Mouse (Mus musculus) layer of hippocampus, postnatal 10 days (tissue): ENCODE data around the gene Tox2. TPM values are rescaled to one million over a fixed set of nuclear protein-coding genes. Genes with fewer than 3 reads are reported as not detected.

Source experiments
- DNase-seq, 2 experiments: peaks; one replicate each; pipeline ENCODE4 v3.0.0; 2021; ENCODE audit warnings: low spot score in 2 of 2
- total RNA-seq, 2 experiments: library from RNA; stranded (reverse); gene quantifications; 2 replicates each; pipeline ENCODE4 v1.2.3; 2021

The Tox2 gene
- total RNA-seq, 2 experiments from 2014 or later, result 24.3 to 24.4 TPM

DNA sequence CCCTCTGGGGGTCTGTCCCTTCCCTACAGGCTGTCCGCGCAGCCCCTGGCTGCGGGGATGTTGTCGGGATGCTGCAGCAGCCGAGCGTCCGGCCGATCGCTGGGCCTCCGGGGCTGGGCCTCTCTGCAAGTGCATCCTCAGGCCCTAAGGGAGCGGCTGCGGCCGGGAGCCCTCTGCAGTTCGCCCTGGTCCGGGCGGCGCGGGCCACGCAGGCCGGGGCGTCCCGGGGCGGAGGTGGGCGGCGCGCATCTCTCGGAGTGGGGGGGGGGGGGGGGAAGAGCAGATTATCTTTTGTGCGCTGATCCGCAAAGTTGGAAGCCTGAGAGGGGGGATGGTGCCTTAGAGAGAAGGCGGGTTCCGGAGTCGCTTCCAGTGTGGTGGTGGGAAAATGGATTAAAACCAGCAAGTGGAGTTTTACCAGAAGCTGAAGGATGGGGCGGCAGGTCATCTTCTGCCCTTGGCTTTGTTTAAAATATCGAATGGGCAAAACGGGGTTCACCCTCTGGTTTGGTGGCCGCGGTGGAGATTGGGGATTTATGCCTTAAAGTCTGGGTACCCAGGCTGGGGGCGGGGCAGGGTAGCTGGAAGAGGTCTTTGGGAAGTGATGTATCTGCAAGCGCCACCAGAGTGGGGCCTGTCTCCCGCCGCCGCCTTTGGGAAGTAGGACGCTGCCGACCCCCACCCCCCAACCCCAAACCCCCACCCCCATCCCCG is 1.8 kb downstream of the Tox2 start:
- DNase-seq, result peak in 1 of 2 experiments; percentile 36

DNA sequence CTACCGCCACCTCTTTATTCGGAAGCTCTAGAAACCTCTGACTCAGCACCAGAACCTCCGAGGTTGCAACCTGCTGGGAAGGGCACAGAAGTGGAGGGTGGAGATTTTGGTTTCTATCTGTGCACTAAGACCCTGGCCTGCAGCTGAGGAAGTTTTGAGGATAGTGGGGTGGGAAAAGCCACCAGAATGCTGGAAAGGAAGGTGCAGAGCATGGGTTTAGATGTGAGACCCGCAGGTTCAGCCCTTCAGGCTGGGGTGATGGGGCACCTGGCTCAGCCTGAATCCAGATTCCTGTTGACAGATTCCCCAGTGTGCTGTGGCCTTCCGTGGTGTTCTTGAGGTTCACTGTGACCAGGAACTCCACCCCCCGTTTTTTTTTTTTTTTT is 2.3 kb downstream of the Tox2 start:
- no peak for DNase-seq

DNA sequence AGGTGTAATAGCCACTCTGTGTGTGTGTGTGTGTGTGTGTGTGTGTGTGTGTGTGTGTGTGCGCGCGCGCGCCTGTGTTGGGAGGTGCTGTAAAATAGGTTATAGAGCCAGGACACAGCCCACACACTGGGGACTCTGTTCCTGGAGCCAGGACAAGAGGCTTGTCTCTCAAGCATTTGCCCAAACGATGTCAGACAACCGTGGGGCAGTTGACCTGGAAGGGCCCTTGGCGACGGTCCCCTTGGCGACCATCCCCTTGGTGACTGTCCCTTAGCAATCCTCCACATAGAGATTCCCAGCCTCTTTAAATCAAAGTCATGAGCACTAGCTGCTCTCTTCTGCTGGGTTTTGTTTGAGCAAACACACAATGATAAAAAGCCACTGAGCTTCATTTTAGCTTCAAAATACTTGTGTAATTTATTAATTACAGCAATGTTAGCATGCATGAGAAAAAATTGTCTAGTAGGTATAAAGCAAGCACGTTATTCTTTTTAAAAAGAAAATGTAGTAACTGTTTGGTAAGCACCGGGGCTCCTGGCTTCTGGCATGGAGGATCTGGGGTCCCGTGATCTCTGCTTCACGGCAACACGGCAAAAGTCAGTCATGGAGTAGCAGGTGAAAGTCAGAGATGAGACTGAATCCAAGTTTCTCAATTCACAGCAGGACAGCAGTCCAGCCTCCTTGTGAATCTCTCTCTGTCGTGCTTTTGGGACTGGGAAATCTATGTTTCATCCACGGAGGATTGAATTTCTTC is 3.0 kb downstream of the Tox2 start:
- peak; percentile 49 to 64 for DNase-seq

DNA sequence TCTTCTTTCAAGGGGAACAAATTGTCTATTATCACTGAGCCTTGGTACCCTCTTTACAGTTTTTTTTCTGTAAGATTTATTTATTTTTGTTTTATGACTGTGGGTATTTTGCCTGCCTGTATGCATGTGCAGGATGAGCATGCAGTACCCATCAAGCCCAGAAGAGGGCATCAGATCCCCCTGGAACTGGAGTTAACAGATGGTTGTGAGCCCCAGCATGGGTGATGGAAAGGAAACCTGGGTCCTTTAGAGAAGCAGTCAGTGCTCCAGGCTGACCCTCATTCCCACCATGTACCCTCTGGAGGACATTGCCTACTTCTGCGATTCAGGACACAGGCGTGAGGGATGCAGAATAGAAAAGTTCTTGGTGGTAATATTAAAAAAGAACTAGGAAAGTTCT is 4.4 kb downstream of the Tox2 start:
- DNase-seq, result peak; percentile 41 to 54

DNA sequence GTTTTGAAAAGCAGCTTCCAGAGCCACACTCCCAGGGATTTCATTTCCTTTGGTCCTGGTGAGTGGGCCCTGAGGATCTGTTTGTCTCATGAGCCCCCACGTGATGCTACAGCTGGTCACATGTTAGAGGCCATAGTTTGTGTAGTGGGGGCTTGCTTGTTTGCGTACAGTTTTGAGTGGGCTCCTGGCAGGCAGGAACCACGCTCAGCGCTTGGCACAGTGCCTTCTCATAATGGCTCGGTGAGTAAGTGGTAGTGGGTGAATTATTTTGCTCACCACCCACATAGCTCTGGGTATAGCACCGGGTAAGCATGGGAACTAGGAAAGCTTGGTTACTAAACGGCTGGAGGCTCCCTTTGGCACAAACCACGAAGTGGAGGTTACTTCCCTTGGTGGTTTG is 6.2 kb downstream of the Tox2 start:
- no peak for DNase-seq

DNA sequence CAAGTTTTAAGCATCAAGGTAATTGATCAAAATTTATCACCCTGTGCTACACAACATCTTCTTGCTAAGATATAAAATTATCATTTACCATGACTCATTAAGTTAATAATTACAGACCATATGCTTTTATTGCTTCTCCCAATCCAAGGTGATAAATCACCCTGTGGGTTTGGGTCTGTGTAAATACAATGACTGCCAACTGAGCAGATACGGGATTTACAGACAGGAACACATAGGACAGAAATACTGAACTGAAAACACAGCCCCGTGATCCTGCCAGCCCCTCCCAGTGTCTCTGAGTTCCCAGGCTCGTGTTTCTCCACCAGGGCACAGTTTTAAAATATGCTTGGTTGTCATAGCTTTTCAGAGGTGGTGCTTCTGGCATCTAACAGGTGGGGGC is 10.2 kb downstream of the Tox2 start:
- no peak for DNase-seq

DNA sequence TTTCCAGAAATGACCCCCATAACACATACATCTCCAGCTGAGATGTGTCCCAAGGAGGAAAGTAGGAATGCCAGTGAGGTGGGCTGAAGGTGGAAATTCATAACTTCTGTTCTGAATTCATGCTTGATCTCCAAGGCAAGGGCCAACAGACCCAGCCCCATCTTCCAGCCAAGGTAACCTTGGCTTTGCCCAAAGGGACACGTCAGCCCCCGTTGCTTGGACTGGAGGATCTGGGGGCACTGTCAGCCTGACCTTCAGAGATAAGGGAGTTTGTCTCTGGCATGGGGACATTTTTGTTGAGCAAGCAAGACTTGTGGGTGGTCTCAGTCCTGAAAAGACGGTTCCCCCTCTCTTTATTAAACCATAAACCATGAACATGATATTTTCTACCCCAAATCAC is 15.2 kb downstream of the Tox2 start:
- no peak for DNase-seq

DNA sequence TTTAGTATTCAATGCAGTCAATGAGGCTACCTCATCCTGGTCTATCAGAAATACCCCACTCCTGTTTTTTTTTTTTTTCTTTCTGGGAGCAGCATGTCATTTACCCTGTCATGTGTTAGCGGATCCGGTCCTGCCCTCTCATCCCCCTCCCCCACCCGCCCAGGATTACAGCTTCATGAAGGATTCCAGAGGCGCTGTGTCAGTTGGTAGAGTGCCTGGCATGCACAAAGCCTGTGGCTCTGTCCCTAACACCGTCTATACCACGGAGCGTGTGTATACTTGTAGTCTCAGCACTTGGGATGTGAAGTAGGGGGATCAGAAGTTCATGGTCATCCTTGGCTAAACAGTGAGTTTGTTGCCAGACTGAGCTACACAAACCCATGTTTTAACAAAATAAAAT is 15.6 kb downstream of the Tox2 start:
- no peak for DNase-seq

DNA sequence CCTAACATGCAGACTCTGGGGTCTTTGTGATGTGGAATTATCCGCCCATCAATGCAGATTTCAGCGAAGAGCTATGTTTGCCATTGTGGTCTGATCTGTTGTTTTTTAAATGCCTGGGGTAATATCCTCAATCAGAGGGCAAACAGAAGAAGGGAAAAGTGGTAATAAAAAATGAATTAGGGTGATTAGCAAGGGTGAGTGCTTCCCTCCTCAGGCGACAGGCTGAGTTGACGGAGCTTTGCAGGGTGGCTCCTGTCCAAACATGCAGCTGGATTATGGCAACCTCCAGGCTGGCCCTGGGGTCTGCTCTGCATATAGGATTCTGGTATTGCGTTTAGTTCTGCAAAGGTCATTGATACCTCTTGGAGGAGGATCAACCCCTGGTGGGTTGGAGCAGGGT is 16.5 kb downstream of the Tox2 start:
- DNase-seq, result no peak

DNA sequence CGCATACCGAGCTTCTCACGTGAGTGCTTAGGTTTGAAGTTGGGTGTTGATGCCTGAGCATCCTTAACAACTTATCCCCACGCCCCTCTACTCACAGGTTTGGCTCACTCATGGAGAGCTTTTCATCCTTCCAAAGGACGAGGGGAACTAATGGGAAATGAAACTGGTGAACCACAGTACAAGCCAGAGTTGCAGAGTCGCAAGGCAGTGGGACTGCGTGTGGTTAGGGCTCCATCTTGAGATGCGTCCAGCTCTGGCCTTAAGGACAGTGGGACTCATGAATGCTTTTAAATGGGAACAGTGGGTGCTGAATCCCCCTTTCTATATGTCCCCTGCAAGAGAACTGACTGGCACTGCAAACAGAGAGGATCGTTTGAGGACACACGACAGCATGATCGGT is 17.8 kb downstream of the Tox2 start:
- DNase-seq, result no peak

DNA sequence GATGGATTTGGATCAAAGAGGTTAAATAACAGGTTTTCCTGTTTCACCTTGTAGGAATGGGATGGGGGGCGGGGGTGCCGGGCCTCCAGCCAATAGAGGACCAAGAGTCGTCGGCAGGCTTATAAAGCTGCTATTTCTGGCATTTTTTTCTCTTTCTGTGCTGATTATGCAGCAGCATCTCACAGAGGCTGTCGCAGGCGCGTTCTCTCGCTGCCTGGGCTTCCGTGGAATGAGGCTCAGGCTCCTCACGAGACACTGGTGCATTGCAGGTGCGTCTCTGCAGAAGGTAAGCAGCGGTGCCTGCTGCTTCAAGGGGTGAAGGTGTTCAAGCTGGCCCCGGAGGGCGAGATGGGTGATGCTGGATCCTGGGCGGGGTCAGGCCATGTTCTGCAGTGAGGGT is 22.4 kb downstream of the Tox2 start:
- DNase-seq, result no peak

DNA sequence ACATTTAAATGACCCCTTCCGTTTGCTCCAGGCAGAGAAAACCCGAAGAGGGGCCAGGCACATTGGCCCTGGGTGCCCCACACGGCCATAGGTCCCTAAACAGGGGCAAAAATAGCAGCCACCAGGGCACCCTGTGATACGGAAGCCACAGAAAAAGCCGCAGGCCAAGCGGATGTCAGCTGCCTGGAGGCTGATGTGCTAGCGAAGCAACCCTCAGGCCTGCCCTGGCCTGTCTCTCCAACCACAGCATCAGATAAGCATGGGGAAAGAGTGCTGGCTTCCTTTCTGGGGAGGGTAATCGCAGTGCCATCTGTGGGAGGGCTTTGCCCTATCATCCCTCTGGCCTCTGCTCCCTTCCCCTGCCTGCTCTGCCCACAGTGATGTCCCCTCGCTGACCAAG is 26.1 kb downstream of the Tox2 start:
- DNase-seq, result no peak

DNA sequence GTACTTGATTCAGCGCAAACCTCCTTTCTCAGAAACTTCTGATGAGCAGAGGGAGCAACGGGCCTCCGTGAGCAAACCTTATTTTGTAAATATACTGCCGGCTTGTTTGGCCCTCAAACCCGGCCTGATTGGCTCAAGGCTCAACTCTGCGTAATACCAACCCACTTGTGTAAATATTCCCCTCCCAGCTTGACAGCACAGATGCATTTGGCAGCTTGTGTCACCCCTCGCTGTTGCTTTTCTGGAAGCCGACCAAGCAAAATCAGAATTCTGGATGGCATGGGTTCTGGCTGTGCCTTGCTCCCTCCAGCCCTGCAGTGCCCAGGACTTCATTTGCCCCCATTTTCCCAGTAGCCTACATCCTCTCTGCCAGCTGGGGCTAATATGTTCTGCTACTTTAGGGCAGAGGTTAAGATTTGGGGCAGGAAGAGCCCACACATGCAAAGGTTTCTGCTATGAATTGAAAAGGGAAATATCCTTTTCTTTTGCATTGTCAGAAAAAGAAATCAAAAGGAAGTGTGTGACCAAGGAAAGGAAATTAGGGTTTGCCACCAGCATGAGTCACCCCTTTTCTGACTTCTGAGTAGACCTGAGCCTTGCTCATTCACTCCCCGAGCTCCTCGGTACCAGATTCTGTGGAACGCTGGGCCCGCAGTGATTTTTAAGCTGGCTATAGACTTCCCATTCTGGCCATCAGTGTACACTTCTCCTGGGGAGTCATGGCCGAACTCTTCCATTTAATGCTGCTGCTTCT is 29.0 kb downstream of the Tox2 start:
- DNase-seq, result peak; percentile 45 to 52

DNA sequence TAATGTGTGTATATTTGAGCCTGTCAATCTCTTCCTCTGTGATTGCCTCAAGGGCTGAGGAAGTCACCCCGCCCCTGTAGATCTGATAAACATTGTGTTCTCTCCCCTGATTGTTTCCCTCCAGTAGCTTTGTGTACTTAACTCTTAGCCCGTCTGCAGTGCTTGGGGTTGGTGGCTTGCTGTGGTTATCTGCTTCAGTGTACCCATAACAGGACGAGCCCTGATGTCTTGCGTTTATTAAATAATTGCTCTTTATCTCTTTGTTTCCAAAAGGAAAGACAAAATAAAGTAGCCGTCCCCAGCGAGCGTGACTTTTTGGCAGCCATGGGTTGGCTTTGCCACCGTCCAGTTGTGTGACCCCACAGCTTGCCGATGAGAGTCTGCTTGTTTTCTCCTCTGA is 30.7 kb downstream of the Tox2 start:
- DNase-seq, result no peak

DNA sequence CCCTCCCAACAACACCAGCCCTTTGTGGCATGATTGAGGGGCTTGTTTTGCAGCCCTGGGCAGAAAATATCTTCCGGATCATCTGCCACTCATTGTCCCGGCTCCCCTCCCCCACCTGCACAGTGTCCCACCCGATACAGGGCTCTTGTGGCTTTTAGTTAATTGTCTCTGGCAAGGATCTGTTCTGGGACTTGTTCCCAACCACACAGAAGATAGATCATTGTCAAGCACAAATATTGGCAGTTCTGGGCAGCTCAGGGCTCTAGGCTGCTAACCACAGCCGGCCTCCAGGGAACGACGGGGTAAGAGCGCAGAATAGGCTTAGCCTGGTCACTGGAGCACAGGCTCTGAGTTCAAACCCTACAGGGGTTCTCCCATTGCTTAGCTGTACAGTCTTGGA is 33.1 kb downstream of the Tox2 start:
- peak; percentile 64 to 68 for DNase-seq

DNA sequence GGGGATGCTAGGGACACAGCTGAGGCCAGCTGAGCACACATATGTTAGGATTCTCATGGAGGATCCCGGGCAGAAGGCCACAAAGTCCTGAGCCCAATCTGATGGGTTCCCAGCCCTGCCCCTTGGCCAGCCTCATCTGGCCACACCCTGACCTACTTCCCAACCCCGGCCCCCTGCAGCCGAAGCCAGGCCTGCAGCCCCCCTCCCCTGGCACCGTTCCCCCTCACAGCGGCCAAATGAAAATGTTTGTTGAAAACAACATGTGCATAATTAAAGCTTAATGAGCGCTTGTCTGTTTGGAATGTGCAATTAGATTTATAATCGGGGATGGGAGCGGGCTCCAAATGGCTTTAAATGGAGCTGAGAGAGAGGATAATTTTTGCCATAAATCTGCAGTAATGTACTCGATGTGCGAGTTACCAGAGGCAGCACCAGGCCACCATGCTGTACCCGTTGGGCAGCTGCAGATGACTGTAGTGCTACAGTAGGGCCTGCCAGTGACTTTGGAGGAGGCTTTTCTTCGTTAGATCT is 35.1 kb downstream of the Tox2 start:
- peak; percentile 64 to 73 for DNase-seq

DNA sequence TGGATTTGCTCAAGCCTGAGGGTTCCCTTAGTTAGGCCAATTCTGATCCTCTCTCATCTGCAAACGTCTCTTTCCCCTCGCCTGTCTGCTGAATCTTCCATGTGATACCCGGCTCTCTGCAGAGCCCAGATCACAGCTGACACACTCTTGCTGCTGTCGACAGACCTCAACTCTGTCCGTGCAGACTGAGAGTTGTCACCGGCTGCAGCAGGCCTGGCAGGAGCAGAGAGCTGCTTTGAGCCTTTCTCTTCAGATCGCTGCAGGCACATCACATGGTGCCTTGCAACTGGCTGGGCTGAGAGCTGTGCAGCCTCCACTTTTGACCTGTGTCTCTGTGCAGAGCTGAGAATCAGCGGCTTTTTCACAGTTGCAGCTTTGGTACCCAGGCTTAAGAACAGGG is 37.0 kb downstream of the Tox2 start:
- DNase-seq, result no peak

DNA sequence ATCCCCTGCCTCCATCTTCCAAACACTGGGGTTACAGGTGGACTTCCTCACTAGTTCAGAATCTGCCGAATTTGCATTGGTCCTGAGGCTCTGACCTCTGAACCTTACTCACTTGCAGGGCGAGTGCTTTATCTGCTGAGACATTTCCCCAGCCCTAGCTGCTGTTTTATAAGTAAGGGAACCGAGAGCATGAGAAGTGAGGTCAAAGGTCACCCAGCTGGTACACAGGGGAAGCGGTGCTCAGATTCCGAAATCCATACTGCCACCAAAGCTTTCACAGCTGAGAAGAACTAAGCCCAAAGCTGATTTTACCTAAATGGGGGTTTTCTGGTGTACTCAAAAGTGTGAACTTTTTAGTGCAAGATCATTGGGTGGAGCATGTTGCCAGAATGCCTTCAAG is 38.9 kb downstream of the Tox2 start:
- DNase-seq, result no peak

DNA sequence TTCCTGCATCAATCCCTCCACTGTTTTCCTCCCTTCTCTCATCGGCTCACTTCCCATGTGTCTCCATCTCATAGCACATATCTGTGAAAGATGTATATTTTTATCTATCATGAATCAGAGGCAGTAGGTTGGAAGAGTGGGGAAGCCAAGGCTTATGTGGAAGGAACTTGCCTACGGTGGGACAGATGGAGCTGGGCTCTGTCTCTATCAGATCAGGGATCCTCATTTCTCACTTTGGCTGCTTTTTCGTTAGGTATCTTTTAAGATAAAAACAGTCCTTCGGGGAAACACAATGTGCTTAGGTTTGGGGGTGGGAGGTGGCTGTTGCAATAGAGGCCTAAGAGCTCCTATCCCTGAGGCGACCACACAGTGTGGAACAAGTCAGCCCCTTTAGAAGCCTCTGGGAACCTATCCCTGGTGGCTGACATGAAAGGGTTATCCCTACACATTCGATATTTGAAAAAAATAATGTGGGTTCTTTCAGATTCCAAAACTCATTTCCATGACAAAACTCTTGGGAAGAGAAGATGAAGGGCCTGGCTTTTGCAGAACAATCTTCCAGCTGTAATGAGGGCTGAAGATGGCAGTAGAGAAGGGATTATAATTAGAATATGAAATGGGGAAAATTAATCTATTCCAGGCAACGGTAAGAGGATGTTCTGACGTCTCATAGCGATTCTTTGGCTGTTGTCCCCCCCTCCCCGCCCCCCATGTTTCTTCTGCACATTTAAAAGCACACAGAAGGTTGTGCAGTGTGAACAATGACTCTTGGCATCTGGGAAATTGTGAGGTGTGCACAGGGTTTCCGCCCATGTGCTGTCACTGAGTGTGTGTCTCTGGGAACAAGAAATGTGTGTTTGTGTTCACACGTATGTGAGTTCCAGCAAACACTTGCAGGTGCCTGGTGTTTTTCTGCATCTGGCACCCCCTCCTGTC is 41.3 kb downstream of the Tox2 start:
- DNase-seq, result no peak

DNA sequence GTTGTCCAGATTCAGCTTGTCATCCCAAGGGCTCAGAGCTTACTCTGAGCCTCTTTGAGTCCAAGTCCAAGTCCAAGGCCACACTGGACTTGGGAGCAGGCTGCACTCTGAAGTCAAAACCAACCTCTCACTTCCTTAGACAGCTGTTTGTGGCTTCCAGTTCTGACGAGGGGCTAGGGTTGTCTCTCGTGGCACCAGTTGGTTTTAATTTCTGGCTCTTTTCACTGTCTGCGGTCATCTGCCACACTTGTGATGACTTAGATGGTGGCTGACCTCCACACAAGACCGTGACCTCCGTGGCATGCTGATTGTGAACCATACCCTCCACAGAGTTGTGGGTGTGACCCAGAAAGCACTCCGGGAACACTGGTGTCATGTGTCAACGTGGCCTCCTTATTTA is 46.0 kb downstream of the Tox2 start:
- no peak for DNase-seq

DNA sequence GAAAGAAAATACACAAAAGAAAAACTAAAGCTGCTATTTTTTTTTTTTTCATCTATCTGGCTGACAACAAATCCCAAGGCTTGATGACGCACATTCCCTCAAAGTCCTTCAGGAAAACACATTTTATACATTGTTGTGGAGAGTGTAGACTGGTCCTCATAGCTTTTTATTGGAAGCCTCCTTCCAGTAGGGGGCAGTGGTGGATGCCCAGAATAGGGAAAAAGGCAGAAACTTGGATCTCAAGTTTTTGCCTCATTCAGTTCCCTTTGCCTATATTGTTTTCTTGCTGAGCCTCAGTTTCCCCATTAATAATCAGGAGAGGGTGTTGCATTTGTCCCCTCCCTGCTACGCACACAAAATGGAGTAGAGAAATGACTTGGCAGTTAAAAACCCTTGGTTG is 49.7 kb downstream of the Tox2 start:
- no peak for DNase-seq
